Mouse (Mus musculus) cerebellum, postnatal 10 days (tissue): ENCODE measurements around the gene Npm1.

Experiments
- DNase-seq, 2 experiments: peaks; one replicate each; pipeline ENCODE4 v3.0.0; 2021; ENCODE audit warnings: mixed read lengths in 2 of 2

Npm1 gene

DNA sequence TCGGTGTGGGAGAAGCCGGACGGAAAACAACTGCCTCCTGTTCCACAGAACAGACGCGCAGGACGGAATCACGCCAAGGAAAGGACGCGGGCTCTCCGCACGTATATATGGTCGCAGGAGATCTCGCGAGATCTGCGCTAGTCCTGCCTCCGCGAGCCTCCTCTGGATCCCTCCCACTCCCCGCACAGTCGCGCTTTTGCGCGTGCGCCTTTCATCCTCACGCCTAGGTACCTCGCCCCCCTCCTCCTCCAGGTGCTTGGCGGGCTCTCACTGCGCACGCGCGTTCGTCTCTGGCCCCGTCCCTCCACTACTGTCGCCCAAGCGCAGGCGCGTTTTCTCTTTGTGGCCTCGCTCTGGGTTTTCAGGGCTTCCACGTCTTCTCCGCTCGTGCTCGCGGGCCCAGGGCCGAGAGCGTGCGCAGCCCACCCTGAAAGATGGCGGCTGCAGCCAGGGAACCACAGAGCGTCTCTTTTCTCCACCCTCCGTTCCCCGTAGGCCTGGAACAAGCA is at the start of gene Npm1:
TSS of gene Npm1 (minus strand) at position 209 of the 509 bp plus-strand sequence.
- peak; percentile 100 for DNase-seq

DNA sequence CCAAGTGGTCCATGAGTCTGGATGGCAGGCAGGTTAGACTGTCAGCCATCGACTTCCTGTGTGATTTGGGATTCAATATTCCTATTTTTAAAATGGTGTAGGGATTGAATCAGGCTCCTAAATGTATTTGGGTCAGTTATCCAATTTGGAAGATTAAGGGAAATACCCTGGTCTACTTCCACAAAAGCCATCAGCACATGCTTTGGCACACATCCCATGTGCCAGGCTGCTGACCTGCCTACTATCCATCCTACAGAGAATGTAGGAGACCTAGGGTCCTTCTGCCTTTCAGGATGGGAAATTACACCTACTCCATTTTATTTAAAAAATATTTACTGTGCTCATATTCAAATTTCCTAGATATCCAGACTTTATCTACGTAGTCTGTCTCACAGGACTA is 44.4 kb upstream of the Npm1 start:
- peak in 1 of 2 experiments; percentile 34 for DNase-seq

DNA sequence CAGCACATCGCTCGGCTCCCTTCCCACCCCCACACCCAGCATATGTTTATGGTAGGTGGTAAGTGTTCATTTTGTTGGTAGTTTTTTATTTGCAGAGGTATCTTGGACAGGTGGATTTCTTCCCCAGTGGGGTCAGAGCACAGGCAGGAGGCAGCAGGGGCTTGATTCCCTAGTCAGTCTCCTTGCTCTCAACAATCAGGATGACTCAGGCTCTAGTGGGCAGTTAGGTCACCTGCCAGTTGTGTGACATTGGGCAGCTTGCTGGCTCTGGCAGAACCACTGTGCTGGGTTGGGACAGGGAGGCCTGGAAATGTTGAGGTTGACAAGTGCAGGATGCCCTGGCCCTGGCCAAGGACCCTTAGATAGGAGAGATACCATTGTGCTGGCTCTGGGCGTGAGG is 42.0 kb upstream of the Npm1 start:
- DNase-seq = peak in 1 of 2 experiments; percentile 35

DNA sequence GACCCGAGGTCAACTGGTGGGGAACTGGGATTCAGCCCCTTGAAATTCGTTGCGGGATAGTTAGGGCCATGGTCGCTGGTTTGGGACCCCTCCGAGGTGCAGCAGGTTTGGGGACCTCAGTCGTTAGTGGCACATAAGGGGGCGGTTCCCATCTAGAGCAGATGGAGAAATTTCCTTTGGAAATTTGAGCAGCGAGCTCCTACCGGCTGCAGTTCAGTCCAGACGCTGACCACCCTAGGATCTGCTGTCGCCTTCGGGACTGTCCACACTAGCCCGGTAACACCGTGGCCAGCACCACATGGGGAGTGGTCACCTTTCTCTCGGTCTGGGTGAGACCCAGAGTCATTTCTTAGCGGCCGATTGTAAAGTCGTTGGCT is 41.3 kb upstream of the Npm1 start:
- DNase-seq = peak; percentile 42 to 63

DNA sequence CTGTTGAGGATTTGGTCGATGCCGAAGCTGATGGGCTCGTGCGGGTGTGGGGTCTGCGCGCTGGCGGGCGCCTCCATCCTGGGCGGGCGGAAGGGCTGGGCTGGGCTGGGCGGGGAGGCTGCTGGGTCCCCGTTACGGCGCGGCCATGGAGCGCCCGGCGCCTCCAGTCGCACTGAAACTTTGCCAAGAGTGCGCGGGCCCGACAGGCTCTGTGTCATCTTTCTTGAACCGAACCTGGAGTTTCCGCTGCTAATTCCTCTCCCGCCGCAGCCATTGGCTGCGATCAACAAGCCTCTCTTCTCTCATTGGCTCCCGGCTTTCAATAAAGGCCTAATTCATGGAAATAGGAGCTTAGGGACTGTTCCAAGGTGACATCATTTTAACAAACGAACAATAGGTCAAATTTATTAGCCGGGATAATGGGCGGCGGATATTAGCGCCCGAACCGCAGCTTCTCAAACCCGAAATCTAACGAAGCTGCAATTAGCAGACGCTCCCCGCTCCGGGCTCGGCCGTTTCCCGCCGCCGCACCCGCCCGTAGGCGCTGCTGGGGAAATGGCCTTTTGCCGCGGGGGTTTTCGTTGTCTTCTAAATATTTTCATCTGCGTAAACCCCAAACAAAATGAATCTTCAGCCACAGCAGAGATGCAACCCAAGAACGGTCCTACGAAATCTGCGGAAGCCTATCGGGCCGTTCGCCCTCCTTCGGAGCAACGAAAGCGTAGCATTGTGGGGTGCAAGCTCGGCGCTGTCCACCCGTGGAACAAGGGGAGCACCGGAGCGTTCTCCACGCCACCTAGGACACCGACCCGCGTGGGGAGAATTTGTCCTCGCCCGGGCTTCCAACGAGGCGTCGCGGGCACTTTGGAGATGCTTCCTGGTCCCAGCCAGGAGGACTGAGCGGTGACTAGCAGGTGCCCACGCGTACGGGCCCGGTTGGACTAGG is 40.6 kb upstream of the Npm1 start, which contains the start of gene Tlx3:
TSS of gene Tlx3 (minus strand) at position 207 of the 946 bp plus-strand sequence.
- DNase-seq = peak; percentile 93

DNA sequence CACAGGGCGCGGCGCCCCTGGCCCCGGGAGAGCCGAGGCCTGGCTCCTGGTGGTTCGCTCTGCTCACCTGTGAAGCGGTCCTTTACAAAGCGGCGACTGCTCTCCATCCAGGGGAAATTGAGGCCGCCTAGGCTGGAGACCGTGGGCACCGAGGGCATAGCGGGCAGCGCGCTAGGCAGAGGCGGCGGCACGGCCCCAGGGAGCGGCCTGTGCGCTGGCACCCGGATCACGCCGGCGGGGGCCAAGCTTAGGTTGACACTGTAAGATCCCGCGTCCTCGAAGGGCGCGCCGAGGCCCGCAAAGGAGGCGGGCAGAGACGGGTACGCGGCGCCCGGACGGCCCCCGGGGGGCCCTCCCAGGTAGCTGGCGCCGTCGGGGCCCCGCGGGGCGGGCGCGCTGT is 40.0 kb upstream of the Npm1 start:
- peak in 1 of 2 experiments; percentile 65 for DNase-seq

DNA sequence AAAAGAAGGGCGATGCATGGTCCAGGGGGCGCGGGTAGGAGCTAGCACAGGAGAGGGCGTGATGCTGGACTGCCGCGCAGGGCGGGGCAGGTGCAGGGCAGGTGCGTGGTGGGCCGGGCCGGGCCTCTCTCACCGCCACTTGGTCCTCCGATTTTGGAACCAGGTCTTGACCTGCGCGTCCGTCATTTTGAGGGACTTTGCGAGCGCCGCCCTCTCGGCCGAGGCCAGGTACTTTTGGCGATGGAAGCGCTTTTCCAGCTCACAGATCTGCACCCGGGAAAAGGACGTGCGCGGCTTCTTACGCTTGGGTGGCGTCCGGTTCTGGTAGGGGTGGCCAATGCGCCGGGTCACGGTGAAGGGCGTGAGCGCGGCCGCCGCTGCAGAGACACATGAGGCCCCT is 39.3 kb upstream of the Npm1 start:
- DNase-seq = peak; percentile 78 to 81

DNA sequence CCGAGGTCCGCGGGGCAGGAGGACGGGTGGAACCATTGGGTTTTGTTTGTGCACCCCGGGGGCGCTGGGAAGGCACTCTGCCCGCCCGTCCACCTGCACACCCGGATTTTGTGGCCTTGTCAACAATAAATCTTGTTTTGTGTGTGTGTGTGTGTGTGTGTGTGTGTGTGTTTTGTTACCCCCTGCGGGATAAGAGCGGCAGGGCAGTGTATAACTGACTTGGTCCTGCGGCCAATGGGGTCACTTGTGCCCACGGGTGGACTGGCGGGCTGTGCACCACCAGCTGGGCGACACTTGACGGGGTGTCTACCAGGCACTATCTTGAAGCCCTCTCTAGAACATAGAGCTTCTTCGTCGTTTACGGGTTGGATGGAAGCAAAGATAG is 38.6 kb upstream of the Npm1 start:
- DNase-seq = peak; percentile 58 to 68

DNA sequence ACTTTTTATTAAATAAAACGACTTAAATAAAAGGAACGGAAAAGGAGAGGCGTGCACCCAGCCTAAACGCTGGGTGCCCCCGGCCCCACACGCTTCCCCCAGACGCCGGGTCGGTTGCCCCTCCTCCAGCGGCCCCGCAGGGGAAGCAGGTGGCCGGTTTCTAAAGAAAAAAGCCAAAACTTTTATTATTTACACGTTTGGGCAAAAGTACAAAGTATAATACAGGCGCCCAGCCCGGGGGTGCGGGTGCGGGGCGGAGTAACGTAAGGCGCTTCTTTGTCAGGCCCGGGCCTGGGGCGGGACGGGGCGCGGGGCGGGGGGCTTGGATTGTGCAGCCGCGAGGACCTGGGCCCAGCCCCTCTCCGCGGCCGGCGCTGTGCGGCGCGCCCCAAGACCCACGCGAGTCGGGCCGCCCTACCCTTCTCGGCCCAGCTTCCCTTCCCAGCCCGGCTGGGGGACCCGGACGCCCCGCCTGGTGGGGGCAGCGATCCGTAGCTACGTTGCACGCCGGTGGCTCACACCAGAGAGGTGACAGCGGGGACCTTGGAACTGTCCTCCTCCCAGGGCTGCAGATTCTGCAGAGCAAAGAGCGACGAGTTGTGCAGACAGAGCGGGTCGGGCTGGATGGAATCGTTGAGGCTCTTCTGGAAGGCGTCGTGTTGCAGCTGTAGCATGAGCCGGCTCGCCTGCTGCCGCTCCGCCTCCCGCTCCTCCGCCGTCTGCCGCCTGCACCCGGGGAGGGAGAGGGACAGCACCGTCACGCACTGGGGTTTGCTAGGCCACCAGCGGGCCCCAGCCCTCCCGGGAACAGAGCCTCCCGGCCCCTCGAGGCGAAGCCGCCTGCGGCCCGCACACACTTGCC is 38.0 kb upstream of the Npm1 start:
- peak; percentile 68 to 73 for DNase-seq

DNA sequence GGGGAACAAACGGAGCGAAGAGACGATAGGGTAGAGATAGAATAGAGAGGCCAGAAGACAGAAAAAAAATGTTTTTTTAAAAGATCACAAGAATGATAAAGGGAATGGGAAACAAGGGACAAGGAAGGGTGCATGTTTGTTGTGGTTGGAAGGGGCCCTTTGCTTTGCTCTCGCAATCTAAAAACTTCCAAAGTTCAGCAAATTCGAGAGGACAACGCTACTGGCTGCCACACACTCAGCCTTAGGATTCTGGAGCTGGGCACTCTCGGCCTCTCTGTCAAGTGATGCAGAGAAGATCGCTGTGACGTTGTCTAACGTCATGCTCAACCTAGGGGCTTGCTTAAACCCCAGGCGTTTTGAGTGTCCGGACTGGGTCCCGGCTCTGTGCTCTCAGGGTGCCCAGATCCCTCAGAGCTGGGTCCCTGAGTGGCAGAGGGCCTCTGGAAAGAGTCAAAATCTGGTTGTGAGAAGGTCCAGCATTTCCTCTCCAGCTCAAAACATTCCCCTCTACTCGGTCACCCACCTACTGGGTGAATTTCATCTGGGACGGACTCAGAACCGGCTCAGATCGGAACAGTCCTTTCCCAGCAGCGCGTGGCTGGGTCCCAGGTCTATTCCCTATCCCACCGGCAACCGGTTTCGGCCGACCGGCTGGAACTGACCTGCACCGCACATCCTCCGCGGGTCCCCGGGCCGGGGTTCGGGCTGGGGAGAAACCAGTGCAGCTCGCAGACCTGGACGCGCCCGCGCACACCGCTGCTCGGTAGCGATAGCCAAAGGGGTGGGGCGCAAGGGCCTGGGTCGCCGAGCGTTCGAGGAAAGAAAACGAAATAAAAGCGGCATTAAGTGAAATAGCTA is 37.1 kb upstream of the Npm1 start:
- peak; percentile 65 to 70 for DNase-seq

DNA sequence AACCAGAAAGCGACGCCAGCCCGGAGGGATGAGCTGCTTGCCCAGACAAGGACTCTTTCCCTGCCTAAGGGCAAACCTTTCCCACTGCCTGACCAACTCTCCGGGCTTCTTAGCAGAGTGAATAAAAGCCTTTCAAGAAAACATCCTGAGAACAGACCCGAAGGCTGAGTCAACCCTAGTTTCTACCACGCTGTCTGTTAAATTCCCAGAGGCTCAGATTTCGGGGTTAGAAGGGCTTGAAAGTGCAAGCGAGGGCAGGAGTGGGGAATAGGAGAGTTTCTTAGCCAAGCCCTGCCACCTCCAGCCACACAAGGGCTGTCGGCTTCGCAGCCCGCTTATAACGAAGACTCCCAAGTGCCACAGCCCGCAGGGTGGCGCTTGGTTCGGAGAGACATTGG is 36.1 kb upstream of the Npm1 start:
- DNase-seq = peak; percentile 45 to 53

DNA sequence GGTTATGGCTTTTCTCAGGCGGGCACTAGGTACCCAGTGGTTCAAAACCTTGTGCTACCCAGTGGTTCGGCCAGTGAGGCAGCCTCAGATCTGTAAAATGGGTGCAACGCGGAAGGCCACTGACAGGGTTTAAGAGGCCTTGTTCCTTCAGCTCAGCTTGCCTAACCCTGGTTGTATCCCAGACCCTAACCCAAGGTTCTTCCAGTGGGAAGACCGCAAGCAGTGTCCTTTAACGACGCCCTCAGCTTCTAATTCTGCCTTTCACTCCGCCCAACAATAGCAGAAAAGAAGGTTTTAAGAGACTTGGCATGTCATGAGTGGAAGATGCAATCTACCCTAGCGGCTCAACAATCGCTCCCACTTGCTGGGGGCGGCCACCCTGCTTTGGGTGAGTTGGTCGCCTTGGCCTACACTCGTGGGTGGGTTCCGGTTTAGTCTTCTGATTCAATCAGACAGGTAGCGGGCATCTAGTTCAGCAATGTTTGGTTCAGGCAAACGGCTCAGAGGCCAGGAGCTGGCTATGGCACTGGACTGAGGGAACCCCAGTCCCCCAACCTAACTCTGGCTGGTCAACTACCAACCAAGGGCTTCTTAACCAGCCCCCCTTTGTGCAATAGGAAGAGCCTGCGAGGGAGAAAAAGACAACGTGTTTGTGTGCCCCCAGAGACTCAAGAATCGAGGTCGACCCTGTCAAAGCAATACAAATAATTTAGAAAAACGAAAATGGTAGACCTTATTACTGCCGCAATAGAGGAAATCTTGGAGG is 35.5 kb upstream of the Npm1 start:
- DNase-seq = peak in 1 of 2 experiments; percentile 34

DNA sequence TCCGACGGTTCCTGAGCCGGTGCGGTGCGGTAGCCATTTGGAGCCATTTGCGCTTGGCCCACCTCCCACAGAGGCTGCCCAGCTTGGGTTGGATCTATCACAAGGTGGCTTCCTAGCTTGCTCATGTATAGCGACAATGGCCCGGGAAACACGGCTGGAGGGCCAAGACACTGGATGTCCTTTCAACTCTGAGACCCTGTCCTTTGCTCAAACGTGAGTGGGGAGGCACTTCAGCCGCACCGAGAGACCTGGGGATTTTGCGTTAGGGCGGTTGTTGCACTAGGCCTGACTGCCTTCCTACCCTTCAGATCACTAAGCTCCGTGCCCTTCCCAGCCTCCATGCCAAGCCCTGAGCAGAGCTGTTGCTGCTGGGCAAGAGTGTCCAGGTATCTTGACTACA is 34.7 kb upstream of the Npm1 start:
- peak; percentile 69 to 70 for DNase-seq

DNA sequence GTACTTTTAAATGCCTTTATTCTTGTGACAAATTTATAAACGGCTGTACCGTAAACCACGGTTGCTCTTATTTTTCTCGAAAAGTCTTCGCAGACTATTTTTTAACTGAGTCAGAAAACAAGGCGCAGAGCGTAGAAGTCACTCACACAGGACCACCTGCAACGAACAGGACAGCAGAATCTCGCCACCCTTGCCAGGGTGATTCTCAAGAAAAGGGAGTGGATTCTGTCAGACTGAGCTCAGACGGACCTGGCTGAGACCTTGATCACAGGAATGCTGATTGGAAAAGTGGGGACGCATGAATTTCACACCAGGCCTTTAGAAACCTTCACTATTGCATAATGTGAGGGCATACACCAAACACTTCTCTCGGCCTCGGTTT is 34.1 kb upstream of the Npm1 start:
- DNase-seq = peak in 1 of 2 experiments; percentile 53

DNA sequence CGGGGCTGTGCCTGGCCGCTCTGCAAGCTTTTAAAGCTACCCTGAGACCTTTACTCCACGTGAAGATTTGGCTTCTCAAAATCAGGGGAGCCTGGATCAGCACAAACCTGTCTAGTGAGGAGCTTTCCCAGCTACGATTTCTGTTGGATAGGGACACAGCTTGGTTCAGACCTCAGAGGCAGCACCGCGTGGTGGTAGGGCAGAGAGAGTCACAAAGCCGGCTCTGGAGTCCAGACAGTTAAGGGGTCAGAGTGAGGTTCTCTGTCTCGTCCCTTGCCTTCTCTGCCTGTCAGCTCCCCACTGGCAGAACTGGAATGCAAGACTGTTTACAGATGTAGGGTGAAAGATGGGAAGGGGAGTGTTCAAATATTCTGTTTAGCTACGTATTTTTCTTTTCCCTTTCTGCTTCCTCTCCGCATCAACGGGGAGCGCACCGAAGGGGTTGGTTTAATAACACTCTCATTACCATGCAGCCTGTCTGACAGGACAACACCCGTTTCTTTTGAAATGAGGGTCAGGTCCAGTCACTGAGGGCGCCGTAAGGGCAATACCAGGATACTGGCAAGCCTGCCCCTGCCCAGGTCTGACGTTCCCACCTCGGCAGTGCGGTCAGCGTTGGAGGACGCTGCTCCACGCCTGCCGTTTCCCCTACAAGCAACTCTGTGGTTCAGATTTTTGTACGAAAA is 33.6 kb upstream of the Npm1 start:
- DNase-seq = peak; percentile 39 to 54

DNA sequence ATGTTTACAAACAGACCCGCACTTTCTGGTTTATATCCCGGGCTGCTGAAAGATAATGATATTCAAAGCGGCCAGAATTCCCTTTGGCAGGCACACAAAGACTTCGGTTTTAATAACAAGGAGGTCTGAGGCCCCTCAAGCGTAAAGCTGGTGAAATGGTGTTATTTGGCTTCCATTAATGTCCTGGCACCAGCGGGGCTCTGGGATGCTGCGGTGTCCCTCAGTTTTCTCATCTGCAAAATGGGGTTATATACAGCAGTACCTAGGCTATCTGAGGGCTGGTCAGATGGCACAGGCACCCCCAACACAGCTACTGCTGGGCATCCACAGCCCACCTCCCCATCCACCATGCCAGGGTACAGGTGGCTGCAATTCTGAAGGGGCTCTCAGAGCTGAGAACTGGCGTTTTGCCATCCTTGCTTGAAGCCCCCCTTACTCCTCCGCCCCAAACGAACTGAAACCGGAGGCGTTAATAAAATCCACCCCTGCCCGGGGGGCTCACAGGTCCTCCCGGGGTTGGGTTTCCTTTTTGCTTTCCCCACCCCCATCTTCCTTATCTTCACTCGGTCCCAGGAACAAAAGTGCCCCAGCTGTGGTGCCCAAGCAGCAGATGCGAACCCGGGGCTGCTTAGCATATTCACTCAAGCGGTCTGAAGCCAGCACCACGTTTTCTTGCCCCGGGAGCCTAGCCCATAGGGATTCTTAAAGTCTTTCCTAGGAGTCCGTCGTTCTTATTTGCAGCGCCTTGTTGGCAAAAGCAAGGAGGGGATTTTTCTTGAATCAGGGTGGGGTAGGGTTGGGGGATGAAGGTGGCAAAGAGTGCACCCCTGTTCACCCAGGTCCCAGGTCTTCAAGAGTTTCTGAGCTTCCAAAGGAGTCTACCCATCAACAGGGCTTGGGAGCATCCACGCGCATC is 32.8 kb upstream of the Npm1 start:
- DNase-seq = peak; percentile 31 to 36

DNA sequence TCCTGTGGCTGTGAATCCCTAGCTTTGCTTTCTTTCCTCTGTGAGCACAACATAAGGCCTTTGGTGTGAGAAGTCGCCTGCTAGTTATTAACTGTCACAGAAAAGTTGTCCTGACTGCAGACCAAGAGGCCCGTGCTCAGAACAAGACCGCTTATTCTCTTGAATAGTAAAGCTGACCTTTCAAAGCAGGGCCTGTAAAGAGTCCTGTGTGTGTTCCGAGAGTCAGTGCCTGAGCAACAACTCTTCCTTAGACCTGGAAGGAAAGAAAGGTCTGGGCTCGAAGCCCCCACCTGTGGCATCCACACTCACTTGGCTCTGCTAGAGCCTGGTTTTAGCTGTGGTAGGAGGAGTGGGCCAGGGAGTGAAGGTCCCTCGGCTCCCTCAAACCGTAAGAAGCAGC is 32.1 kb upstream of the Npm1 start:
- DNase-seq = no peak

DNA sequence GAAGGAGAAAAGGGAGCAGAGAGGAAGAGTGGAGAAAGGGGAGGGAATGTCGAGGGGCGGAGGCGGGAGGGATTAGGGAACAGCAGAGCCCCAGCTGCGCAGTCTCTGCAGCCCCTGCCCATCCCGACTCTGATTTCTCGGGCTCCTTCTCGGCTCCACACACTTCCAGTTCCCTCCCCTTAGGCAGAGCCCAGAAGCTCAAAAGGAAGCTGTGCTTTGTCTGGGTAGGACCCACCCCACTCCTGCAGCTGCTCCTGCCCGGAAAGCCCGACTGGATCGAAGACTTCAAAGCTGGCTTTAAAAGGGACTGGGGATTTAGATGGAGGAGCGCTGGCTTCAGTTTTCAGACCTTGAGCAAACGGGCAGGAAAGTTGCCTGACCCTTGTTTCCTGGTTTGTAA is 30.7 kb upstream of the Npm1 start:
- no peak for DNase-seq

DNA sequence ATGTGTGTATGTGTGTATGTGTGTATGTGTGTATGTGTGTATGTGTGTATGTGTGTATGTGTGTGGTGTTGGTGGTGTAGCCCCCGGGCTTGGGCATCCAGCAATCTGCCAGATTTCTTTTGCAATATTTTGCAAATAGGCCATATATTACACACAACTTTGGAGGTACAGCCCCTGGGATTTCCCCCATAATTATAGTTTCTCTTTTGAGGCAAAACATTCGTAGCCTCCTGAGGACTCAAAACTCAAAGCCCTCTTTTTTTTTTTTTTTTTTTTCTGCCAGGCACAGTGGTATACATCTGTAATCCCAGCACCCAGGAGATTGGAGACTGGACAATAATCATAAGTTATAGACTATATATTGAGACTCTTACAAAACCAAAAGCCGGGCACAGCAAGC is 18.8 kb upstream of the Npm1 start:
- DNase-seq = no peak

DNA sequence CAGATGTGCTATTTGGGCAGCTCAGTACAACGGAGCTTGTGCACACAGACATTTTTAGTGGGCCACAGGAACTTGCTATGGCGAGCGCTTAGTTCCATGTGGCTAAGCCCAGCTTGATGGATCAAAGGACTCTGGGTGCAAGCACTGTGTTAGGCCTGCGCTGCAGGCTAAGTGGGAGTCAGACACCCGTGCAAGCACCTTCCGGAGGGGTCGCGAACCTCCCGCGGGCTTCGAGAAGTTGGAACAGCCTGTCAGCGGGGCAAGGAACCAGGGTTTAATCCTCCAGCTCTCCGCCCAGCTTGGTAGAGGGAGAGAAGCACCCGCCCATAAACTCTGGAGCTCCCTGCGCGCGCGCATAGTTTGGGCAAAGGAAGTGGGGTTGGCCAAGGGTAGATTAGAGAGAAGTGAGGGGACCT is 17.7 kb upstream of the Npm1 start:
- DNase-seq = peak; percentile 35 to 40
